Mouse (Mus musculus) spleen, postnatal 14 days (tissue): ENCODE measurements around the gene Sall2.
"Not testable (repeated sequence)": the region's sequence is repeated elsewhere in the genome, so short reads cannot be mapped to it uniquely, and the experiment has no call there.

ENCODE experiments used
- DNase-seq, 2 experiments: peaks; one replicate each; pipeline ENCODE4 v3.0.0; 2021 to 2022; ENCODE audit warnings: low spot score in 2 of 2

Gene Sall2

DNA sequence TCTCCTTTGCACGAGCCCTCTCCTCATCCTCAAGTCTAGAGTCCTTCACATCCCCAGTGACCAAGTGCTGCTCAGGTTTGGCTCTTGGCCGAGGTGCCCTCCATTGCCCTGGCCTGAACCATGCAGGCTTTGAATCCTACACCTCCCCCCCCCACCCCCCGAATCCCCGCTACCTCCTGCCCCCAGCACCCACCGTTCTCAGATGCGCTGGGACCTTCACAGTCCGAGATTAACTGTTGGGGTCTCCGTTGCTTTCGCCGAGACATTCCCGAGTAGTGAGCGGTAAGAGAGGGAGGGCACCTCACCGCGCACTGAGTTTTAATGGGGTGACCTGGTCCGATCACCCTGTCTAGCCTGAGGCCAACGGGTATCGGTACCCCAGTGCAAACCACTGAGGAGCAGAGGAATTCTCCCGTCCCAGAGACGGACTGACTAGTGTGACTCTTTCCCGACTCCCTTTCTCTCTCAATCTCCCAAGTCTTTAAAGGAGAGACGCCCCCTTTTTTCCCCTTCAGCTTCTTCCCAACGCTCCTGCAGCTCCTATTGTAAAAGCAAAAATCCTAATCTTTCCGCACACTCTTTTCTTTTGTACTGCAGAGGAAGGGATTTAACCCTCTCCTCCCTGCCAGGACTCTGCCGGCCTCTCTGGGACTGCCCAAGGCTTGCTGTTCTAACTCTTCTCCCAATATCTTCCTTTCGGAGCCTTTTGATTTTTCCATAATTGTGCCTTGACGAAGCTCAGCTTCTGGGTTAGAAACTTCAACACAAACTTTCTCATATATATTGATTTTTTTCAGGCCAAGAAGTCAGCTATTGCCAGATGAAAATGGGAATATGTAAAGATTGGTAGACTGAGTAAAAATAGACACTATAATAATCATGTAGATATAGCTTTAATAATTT, at the start of gene Sall2:
Sall2 (minus strand) TSS at position 853 of the 903 bp plus-strand sequence.
- DNase-seq, result no peak

DNA sequence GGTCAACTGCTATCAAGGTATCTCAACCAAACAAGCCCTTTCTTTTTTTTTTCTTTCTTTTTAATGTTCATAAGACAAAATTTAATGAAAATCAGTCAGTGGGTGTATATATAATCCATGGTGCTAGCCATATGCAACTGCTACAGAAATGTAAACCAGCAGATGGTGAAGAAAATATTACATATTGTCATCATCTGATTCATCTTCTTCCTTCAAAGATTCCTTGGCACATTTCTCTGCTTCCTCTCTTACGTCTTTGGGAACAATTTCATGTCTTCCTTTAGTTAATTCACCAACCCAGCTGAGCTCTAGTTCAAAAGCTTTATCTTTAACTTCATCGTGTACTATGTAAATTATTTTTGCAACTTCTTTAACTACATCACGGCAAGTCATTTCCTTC, 40.2 kb upstream of the Sall2 start:
- no peak for DNase-seq

- DNase-seq, result no peak
Observed at GRCm38 (mm10) chr14:52356308-52356707, 27.7 kb upstream of the Sall2 start, which contains the start of gene Olfr1513. Gene Olfr1513, minus strand, starts transcription at chr14:52356408.

DNA sequence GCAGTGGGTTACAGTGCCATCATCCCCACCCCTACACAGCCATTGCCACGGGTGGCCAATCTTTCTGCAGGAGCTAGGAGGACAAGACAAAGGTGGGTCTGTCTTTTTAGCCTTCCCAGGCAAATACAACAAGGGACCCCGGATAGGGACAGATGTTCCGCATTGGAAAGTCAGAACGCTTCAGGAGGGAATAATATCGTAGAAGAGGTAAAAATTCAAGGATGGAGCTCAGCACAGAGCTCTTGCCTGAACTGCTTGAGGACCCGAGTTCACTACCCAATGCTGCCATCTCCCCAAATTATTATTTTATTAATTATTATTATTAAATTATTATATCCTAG, 10.9 kb upstream of the Sall2 start:
- DNase-seq, result no peak

DNA sequence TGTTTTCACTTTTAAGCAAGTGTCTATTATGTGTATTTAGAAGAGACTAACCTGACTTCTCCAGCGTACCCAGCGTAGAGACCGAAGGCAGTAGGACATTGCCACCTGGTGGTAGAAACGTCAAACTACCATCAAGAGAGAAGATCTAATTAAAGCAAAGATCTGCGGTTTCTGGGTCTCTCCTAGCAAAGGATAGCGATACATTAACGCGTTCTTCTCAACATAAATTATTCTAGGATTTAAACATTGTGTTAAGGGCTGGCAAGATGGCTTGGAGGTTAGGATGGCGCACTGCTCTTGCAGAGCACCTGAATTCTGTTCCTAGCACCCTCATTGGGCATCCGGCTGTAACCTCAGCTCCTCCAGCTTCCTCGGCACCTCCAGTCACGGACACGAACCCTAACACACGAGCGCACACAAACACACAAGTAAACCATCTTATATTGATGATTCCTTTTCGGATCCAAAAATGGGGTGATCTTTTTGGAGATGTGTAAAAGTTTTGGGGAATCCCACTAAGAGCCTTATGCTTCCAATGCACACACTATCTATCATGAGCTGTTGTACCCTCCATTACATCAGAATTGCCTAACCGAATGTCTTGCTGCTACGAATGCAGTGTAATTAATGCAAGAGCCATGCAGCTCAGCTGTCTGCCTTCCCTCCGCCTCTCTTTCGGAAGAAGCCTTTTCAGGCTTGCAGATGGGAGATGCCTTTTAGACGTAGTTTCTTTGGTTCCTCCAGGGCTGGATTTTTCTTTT, 10.4 kb upstream of the Sall2 start:
- DNase-seq, result peak in 1 of 2 experiments; percentile 47

DNA sequence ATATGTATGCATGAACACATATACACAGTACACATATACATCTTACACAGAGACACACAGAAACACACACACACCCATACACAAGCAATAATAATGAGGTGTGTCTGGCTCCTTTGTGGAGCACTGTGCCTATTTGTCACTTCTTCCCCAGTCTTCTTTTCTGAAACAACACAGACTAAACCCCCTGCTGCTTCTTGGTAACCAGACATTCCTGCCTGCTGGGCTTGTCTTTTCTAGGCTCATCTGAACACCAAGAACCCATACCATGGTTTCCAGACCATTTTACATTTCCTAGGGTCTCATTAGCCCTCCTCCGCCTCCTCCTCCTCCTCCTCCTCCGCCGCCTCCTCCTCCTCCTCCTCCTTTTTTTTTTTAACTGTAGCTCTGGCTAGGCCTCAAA, 3.6 kb upstream of the Sall2 start:
- DNase-seq, result no peak

DNA sequence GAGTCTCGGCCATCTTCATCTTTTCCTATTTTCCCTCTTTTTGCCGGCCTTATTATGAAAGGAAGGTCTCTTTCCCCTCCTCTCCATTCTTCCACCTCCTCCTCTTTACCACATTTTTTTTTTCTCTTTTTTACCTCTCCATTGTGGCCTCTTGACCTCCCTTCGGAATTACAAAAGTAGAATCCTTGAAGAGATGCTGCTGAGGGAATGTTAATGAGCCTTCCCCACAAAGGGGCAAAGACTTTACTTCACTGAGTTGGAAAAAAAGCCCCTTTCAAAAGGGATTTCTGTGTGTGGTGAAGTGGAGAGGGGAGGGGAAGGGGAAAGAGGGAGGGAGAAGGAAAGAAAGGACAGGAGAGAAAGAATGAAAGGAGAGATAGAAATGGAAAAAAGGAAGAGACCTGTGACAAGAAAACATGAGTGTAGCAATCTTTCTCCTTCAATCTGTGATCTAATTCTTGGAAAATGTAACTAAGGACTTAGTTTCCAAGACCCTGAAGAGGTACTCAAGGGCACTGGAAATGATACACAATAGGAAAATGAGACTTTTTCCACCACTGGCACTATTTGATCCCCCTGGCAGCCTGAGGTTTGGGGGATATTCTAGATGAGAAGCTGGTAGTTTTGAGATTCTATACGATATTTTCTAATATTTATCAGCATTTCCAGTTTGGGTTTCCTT, 2.6 kb upstream of the Sall2 start:
- no peak for DNase-seq

GRCm38 (mm10) chr14:52327375-52327901, 1.1 kb downstream of the Sall2 start:
- DNase-seq, result no peak

DNA sequence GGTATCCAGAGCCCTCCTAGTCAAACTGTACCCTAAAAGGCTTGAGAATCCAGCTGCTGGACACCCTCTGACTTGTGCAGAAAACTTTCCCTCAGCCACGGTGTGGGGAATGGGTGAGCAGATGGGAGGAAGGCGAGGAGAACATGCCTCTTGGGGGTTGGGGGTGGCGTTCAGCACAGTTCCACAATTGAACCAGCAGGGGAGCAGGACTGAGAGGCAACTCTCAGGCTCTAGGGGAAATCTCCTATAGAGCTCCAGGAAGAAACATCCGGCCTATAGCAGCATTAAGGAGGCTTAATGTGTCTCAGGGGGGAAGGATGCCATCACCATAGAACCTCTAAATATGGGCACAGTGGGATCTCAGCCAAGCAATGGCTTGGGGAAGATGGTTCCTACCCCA, 2.7 kb downstream of the Sall2 start:
- DNase-seq, result no peak

DNA sequence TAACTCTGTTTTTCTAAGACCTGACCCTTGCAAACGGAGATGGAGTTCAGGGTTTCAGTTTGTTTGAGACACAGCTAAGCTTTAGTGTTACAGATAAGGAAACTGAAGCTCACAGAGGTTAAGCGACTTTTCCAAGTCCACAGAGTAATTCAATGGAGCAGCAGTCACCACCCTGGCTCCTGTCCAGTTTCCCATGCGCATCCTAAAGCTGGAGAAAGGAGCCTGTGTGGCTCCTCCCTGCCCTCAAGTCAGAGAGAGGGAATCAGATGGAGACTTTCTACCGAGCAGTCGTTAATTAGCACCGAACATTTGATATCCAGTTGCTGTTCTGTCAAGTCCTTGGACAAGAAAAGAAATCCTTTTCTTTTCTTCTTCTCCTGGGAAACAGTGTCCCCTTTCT, 9.2 kb downstream of the Sall2 start:
- no peak for DNase-seq

DNA sequence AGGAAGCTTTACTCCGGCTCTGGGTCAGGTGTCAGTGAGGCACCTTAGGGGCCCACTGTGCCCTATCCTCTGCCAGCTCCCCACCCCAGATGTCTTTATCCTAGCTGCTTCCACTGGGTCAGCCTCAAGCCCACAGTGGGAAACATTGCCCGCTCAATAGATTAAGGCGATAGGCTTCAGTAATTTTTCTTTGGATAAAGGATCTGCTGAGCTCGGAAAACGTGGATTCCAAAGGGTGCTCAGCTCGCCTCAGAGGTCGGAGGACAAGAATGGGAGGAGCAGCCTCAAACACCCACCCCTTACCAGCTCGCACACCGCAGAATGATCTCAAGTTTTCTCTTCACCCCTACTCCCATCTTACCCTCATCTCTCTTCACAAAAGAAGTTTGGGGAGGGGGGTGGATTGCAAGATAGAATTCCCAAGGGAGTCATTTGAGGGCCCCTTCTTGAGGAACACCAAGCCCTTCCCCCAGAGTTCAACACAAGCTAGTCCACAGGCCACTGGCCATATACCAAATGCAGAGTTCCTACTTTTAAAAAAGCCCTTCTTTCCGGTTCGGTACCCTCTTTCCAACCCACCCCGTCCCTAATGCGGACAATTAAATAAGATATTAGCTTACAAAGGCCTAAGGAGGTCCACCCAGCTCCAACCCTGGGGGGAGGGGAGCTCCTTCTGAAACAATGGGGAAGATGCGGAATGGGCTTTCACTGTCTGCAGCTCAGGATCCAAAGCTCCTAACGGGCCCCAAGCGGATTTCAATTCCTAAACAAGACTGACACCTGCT, 11.9 kb downstream of the Sall2 start:
- DNase-seq, result no peak

- peak in 1 of 2 experiments; percentile 15 for DNase-seq
Observed at GRCm38 (mm10) chr14:52315792-52316440, 12.6 kb downstream of the Sall2 start.

DNA sequence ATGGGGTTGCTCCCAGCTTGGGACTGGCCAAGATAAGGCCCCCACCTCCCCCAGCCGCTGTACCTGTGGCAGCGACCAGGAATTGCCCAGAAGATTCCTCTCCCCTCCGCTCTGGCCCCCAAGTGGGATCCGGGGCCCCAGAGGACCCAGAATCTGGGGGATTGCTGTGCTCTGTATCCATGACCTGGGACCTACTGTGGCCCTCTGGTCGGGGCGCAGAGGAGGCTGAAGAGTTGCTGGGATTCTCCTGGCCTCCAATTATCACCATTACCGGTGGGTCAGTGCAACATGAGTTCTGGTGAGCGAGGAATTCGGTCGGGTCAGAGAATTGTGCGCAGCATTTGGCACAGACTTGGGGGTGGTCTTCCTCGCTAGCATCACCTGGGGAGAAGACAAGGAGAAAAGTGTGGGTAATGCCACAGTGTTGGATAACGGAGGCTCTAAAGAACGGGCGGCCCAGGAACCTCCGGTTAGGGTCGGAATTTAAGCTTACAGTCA, 13.2 kb downstream of the Sall2 start:
- no peak for DNase-seq

GRCm38 (mm10) chr14:52314808-52315150, 13.8 kb downstream of the Sall2 start:
- no peak for DNase-seq

DNA sequence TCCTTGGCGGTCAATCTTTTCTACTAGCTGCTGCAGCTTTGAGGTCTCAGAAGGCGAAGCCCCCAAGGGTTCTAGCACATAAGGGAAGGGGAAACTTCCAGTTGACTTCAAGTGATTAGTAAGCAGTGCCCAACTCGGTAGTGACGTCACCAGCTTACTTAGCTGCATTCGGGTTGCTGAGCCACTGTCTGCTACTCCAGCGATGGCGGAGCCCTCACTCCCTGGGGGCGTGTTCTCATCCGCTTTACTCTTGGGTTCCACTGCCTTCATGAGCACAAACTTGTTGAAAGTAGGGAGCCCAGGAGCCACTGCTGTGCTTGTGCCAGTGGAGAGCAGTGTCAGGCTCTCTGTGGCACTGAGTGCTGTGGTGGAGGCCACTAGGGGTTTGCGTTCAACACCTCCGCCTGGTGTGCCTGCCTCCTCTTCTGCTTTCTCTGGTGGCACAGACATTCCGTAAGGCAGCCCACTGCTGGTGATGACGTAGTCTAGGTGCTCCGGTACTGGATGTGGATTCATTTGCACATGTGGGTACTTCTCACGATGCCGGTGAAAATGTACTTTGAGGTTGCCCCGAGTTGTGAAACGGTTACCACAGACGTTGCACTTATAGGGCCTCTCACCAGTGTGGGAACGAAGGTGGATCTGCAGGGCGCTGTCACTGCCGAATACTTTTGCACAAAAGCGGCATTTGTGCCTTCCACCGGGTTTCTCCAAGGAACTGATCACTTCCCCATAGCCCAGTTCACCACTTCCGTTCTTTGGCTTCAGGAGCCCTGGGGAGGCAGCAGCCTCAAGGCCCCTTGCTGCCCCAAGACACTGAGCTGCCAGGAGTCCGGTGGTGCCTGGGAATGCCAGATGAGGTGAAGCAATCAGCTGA, 14.4 kb downstream of the Sall2 start:
- DNase-seq, result no peak

- DNase-seq, result no peak
Observed at GRCm38 (mm10) chr14:52310906-52311305, 17.7 kb downstream of the Sall2 start.

- not testable (repeated sequence) for DNase-seq
Observed at GRCm38 (mm10) chr14:52310343-52310742, 18.2 kb downstream of the Sall2 start.

GRCm38 (mm10) chr14:52306100-52306499, 22.5 kb downstream of the Sall2 start:
- DNase-seq, result no peak

GRCm38 (mm10) chr14:52304644-52305271, 23.8 kb downstream of the Sall2 start, which contains the start of gene Mettl3:
Gene Mettl3, minus strand, starts transcription at chr14:52305128.
- peak; percentile 77 to 82 for DNase-seq
